Mouse (Mus musculus) midbrain, embryonic 10.5 days (tissue): ENCODE results near the gene Ftsj3. TPM values are rescaled to one million over a fixed set of nuclear protein-coding genes. Genes with fewer than 3 reads are reported as not detected.

Experiments
- DNase-seq: peaks from one replicate; pipeline ENCODE4 v3.0.0-alpha.2; 2017; ENCODE audit warnings: low spot score
- H3K27ac ChIP-seq: fragments of 300-500 bp; sonication (generic); replicated peaks from 2 replicates; pipeline ENCODE4 v1.5.1; 2016; ENCODE audit warnings: mild to moderate bottlenecking
- H3K27me3 ChIP-seq: fragments of 300-500 bp; sonication (generic); 2 replicates; pipeline ENCODE4 v1.6.1; 2016; ENCODE audit warnings: low read depth, mild to moderate bottlenecking; ENCODE audit not compliant: poor library complexity, severe bottlenecking
- H3K36me3 ChIP-seq: fragments of 300-500 bp; sonication (generic); 2 replicates; pipeline ENCODE4 v1.6.1; 2016; ENCODE audit warnings: mild to moderate bottlenecking, moderate library complexity
- H3K4me1 ChIP-seq: fragments of 300-500 bp; sonication (generic); 2 replicates; pipeline ENCODE4 v1.6.1; 2016
- H3K4me3 ChIP-seq: fragments of 300-500 bp; sonication (generic); 2 replicates; pipeline ENCODE4 v1.5.1; 2016; ENCODE audit warnings: mild to moderate bottlenecking, moderate library complexity
- H3K9me3 ChIP-seq: fragments of 300-500 bp; sonication (generic); replicated peaks from 2 replicates; pipeline ENCODE4 v1.6.1; 2016; ENCODE audit warnings: mild to moderate bottlenecking
- WGBS: fragments of 180-500 bp; shearing (Covaris S2); methylation state at CpG from one replicate; pipeline ENCODE4 v1.1.7; 2016; 5-methylcytosine and 5-hydroxymethylcytosine counted together
- polyA plus RNA-seq: library from polyadenylated mRNA; unstranded; fragments of >200 nt; fragmentation: Nextera tagmentation; extraction: Ambion mirVana; gene quantifications from 2 replicates; pipeline ENCODE4 v1.2.1, GENCODE M21; 2016

The Ftsj3 gene
- polyA plus RNA-seq, 1 experiment from 2014 or later = 83.8 TPM

GRCm38 (mm10) chr11:106276454-106276853 is 20.6 kb upstream of the Ftsj3 start, which contains the start of gene Tcam1:
Gene Tcam1, plus strand, starts transcription at chr11:106276672.
- no peaks in the 10 kb centered on the region; the same call in 1 of the 2 replicates for H3K9me3 ChIP-seq
- peak within 1 kb of the TSS; percentile 26; the same call in 1 of the 2 replicates for H3K4me3 ChIP-seq
- DNase-seq = peak; percentile 91
- WGBS = 12% methylated on average over 25 of the region's 25 CpGs
- peak within 1 kb of the TSS; percentile 14; the same call in 1 of the 2 replicates for H3K27ac ChIP-seq
- no peaks in the 10 kb centered on the region for H3K36me3 ChIP-seq
- H3K4me1 ChIP-seq = peaks cover 30% of the 10 kb centered on the region
- H3K27me3 ChIP-seq = peaks cover 23% of the 10 kb centered on the region

- DNase-seq = no peak
- Histone ChIP-seq H3K27me3 (peaks cover 23% of the 10 kb centered on the region), H3K4me3 (no peak overlapping the region), H3K27ac (0 out of 2 replicates have a peak overlapping the region, but pooled peaks have one; percentile 42), H3K9me3 (no peaks in the 10 kb centered on the region; the same call in 1 of the 2 replicates), H3K36me3 (peaks cover 3% of the 10 kb centered on the region; the same call in 1 of the 2 replicates), H3K4me1 (peaks cover 44% of the 10 kb centered on the region)
- 90% methylated on average over 7 of the region's 7 CpGs for WGBS
Observed at GRCm38 (mm10) chr11:106274971-106275411, 19.1 kb upstream of the Ftsj3 start.

- 94% methylated on average over 1 of the region's 1 CpGs for WGBS
- 0 out of 2 replicates have a peak overlapping the region, but pooled peaks have one; percentile 42 for H3K27ac ChIP-seq
Observed at GRCm38 (mm10) chr11:106274374-106274773, 18.5 kb upstream of the Ftsj3 start.

GRCm38 (mm10) chr11:106273811-106274210 is 17.9 kb upstream of the Ftsj3 start:
- H3K27me3 ChIP-seq = peaks cover 23% of the 10 kb centered on the region
- peaks cover 51% of the 10 kb centered on the region for H3K4me1 ChIP-seq
- 92% methylated on average over 6 of the region's 6 CpGs for WGBS
- H3K36me3 ChIP-seq = peaks cover 5% of the 10 kb centered on the region; the same call in 1 of the 2 replicates
- H3K9me3 ChIP-seq = no peaks in the 10 kb centered on the region; the same call in 1 of the 2 replicates
- H3K27ac ChIP-seq = 0 out of 2 replicates have a peak overlapping the region, but pooled peaks have one; percentile 96
- H3K4me3 ChIP-seq = peak overlapping the region; percentile 99; the same call in 1 of the 2 replicates
- DNase-seq = no peak

More at GRCm38 (mm10) chr11:106274374-106274773, 18.5 kb upstream of the Ftsj3 start:
- Histone ChIP-seq H3K27me3 (peaks cover 23% of the 10 kb centered on the region), H3K36me3 (peaks cover 3% of the 10 kb centered on the region; the same call in 1 of the 2 replicates), H3K4me3 (no peak overlapping the region), H3K4me1 (peaks cover 46% of the 10 kb centered on the region), H3K9me3 (no peaks in the 10 kb centered on the region; the same call in 1 of the 2 replicates)
- DNase-seq = no peak

GRCm38 (mm10) chr11:106273311-106273684 is 17.4 kb upstream of the Ftsj3 start:
- Histone ChIP-seq H3K36me3 (peaks cover 9% of the 10 kb centered on the region), H3K27me3 (peaks cover 22% of the 10 kb centered on the region), H3K4me1 (peaks cover 56% of the 10 kb centered on the region), H3K9me3 (no peaks in the 10 kb centered on the region; the same call in 1 of the 2 replicates), H3K4me3 (peak overlapping the region; percentile 99), H3K27ac (peak overlapping the region; percentile 96)
- WGBS = 21% methylated on average over 16 of the region's 16 CpGs
- no peak for DNase-seq

- peak; percentile 100 for DNase-seq
- Histone ChIP-seq H3K4me3 (peak within 1 kb of the TSS; percentile 99), H3K4me1 (peaks cover 62% of the 10 kb centered on the region), H3K36me3 (peaks cover 14% of the 10 kb centered on the region), H3K27me3 (peaks cover 17% of the 10 kb centered on the region), H3K9me3 (no peaks in the 10 kb centered on the region; the same call in 1 of the 2 replicates), H3K27ac (peak within 1 kb of the TSS; percentile 96)
- under 1% methylated on average over 72 of the region's 72 CpGs for WGBS
Observed at GRCm38 (mm10) chr11:106272644-106273310, 16.9 kb upstream of the Ftsj3 start, which contains the start of gene Smarcd2. Gene Smarcd2, minus strand, starts transcription at chr11:106272972.

- no peak for DNase-seq
Observed at GRCm38 (mm10) chr11:106271794-106272643, 16.1 kb upstream of the Ftsj3 start.

GRCm38 (mm10) chr11:106271131-106271793 is 15.4 kb upstream of the Ftsj3 start:
- H3K4me3 ChIP-seq = peak overlapping the region; percentile 99
- peaks cover 29% of the 10 kb centered on the region for H3K36me3 ChIP-seq
- no peaks in the 10 kb centered on the region; the same call in 1 of the 2 replicates for H3K9me3 ChIP-seq
- peak overlapping the region; percentile 96 for H3K27ac ChIP-seq
- 58% methylated on average over 5 of the region's 5 CpGs for WGBS
- H3K27me3 ChIP-seq = 0 out of 2 replicates have a peak, but pooled peaks cover 6% of the 10 kb centered on the region
- peak; percentile 27 for DNase-seq
- H3K4me1 ChIP-seq = peaks cover 64% of the 10 kb centered on the region

More at GRCm38 (mm10) chr11:106271794-106272643, 16.1 kb upstream of the Ftsj3 start:
- WGBS = 3% methylated on average over 41 of the region's 41 CpGs
- Histone ChIP-seq H3K27me3 (peaks cover 9% of the 10 kb centered on the region; the same call in 1 of the 2 replicates), H3K27ac (peak overlapping the region; percentile 96), H3K9me3 (no peaks in the 10 kb centered on the region; the same call in 1 of the 2 replicates), H3K4me1 (peaks cover 69% of the 10 kb centered on the region), H3K36me3 (peaks cover 21% of the 10 kb centered on the region), H3K4me3 (peak overlapping the region; percentile 99)

GRCm38 (mm10) chr11:106269060-106269431 is 13.2 kb upstream of the Ftsj3 start:
- no peaks in the 10 kb centered on the region for H3K27me3 ChIP-seq
- no peaks in the 10 kb centered on the region; the same call in 1 of the 2 replicates for H3K9me3 ChIP-seq
- 0 out of 2 replicates have a peak overlapping the region, but pooled peaks have one; percentile 9 for H3K4me3 ChIP-seq
- H3K36me3 ChIP-seq = peaks cover 51% of the 10 kb centered on the region
- peaks cover 54% of the 10 kb centered on the region for H3K4me1 ChIP-seq
- H3K27ac ChIP-seq = peak overlapping the region; percentile 69
- DNase-seq = no peak
- WGBS = 75% methylated on average over 3 of the region's 3 CpGs

GRCm38 (mm10) chr11:106268326-106269059 is 12.6 kb upstream of the Ftsj3 start:
- Histone ChIP-seq H3K36me3 (peaks cover 57% of the 10 kb centered on the region), H3K4me1 (peaks cover 53% of the 10 kb centered on the region), H3K27me3 (no peaks in the 10 kb centered on the region), H3K27ac (peak overlapping the region; percentile 69), H3K9me3 (no peaks in the 10 kb centered on the region), H3K4me3 (0 out of 2 replicates have a peak overlapping the region, but pooled peaks have one; percentile 9)
- WGBS = 81% methylated on average over 8 of the region's 8 CpGs
- no peak for DNase-seq

GRCm38 (mm10) chr11:106267871-106268270 is 12.0 kb upstream of the Ftsj3 start:
- Histone ChIP-seq H3K27me3 (no peaks in the 10 kb centered on the region), H3K9me3 (no peaks in the 10 kb centered on the region), H3K4me3 (no peak overlapping the region), H3K36me3 (peaks cover 63% of the 10 kb centered on the region), H3K27ac (peak overlapping the region; percentile 69; the same call in 1 of the 2 replicates), H3K4me1 (peaks cover 49% of the 10 kb centered on the region)
- DNase-seq = no peak
- WGBS = 83% methylated on average over 5 of the region's 5 CpGs
